Mouse (Mus musculus): ENCODE data around the gene Mboat1.

- TF ChIP-seq POLR2A (IDR thresholded peaks at IDR 0.05; ENCODE audit: low read depth, low read length) (no peak), CTCF (conservative IDR thresholded peaks at IDR 0.05; ENCODE audit: insufficient read depth, insufficient read length, low read depth, low read length) (no peak)
Measured at GRCm38 (mm10) chr13:30186456-30186855, 50.2 kb downstream of the Mboat1 start.
